Mouse (Mus musculus): Measurements from ENCODE around the gene 9430015G10Rik.

Gene 9430015G10Rik

GRCm38 (mm10) chr4:156097770-156098366, 11.9 kb upstream of the 9430015G10Rik start:
- no peak for DNase-seq

GRCm38 (mm10) chr4:156099427-156099826, 10.4 kb upstream of the 9430015G10Rik start:
- DNase-seq, result no peak

GRCm38 (mm10) chr4:156100501-156100900, 9.3 kb upstream of the 9430015G10Rik start:
- no peak for DNase-seq

GRCm38 (mm10) chr4:156101481-156101903, 8.3 kb upstream of the 9430015G10Rik start:
- DNase-seq, result no peak

- DNase-seq, result no peak
These were observed 6.4 kb upstream of the 9430015G10Rik start for GRCm38 (mm10) chr4:156103342-156103741.

GRCm38 (mm10) chr4:156108606-156109546, 906 bp upstream of the 9430015G10Rik start:
- DNase-seq, result peak; percentile 96

GRCm38 (mm10) chr4:156124077-156124476, 14.3 kb downstream of the 9430015G10Rik start:
- DNase-seq, result no peak

GRCm38 (mm10) chr4:156125393-156125792, 15.6 kb downstream of the 9430015G10Rik start:
- peak; percentile 80 for DNase-seq

- peak; percentile 67 for DNase-seq
These were observed 17.1 kb downstream of the 9430015G10Rik start for GRCm38 (mm10) chr4:156126841-156127240.

GRCm38 (mm10) chr4:156128746-156129145, 19.0 kb downstream of the 9430015G10Rik start:
- DNase-seq, result peak; percentile 84

- peak; percentile 78 for DNase-seq
These were observed 20.7 kb downstream of the 9430015G10Rik start, which contains the start of gene Rnf223 for GRCm38 (mm10) chr4:156130436-156130835. Rnf223 (plus strand) TSS chr4:156130513.

GRCm38 (mm10) chr4:156130940-156131339, 21.2 kb downstream of the 9430015G10Rik start:
- DNase-seq, result no peak

- DNase-seq, result peak; percentile 76
These were observed 23.6 kb downstream of the 9430015G10Rik start for GRCm38 (mm10) chr4:156133334-156133733.

- peak; percentile 72 for DNase-seq
These were observed 24.3 kb downstream of the 9430015G10Rik start for GRCm38 (mm10) chr4:156133943-156134605.

- peak; percentile 82 for DNase-seq
These were observed 25.3 kb downstream of the 9430015G10Rik start for GRCm38 (mm10) chr4:156135112-156135511.

GRCm38 (mm10) chr4:156135801-156136200, 26.0 kb downstream of the 9430015G10Rik start:
- peak; percentile 79 for DNase-seq

- peak; percentile 21 for DNase-seq
These were observed 26.7 kb downstream of the 9430015G10Rik start for GRCm38 (mm10) chr4:156136285-156137100.

- peak; percentile 12 for DNase-seq
These were observed 41.1 kb downstream of the 9430015G10Rik start for GRCm38 (mm10) chr4:156150887-156151286.

GRCm38 (mm10) chr4:156154771-156155170, 45.0 kb downstream of the 9430015G10Rik start:
- DNase-seq, result peak; percentile 59

- peak; percentile 86 for DNase-seq
These were observed 56.7 kb downstream of the 9430015G10Rik start for GRCm38 (mm10) chr4:156166477-156166876.

- DNase-seq, result peak; percentile 77
These were observed 58.8 kb downstream of the 9430015G10Rik start for GRCm38 (mm10) chr4:156168611-156169010.

- peak; percentile 80 for DNase-seq
These were observed 59.3 kb downstream of the 9430015G10Rik start for GRCm38 (mm10) chr4:156169129-156169528.
